Mouse (Mus musculus) G1E (cell line): ENCODE data around the gene Podn. TPM values are rescaled to one million over a fixed set of nuclear protein-coding genes. Genes with fewer than 3 reads are reported as not detected.

Source experiments
- ATAC-seq: 2 replicates; pipeline ENCODE4 v1.8.0; 2016; ENCODE audit warnings: mild to moderate bottlenecking; ENCODE audit not compliant: insufficient number of reproducible peaks, poor library complexity, low FRiP score, severe bottlenecking; ENCODE audit errors: extremely low read depth
- DNase-seq: peaks from one replicate; pipeline ENCODE4 v3.0.0; 2012; ENCODE audit warnings: low spot score
- H3K27me3 ChIP-seq: 2 replicates; pipeline ENCODE4 v1.6.1; 2012; ENCODE audit warnings: mild to moderate bottlenecking, low read length, inconsistent platforms; ENCODE audit not compliant: insufficient read depth
- H3K36me3 ChIP-seq: replicated peaks from 2 replicates; pipeline ENCODE3; 2012; ENCODE audit warnings: mild to moderate bottlenecking, inconsistent platforms
- H3K4me1 ChIP-seq: 2 replicates; pipeline ENCODE4 v1.6.1; 2012; ENCODE audit warnings: low read depth, low read length, inconsistent platforms, mixed read lengths; ENCODE audit not compliant: insufficient read depth
- H3K4me3 ChIP-seq: 2 replicates; pipeline ENCODE4 v1.5.1; 2012; ENCODE audit warnings: low read depth, mild to moderate bottlenecking, inconsistent platforms, low read length, moderate library complexity, mixed read lengths
- H3K9me3 ChIP-seq: replicated peaks from 2 replicates; pipeline ENCODE4 v1.6.1; 2012; ENCODE audit warnings: inconsistent platforms
- CTCF ChIP-seq: IDR thresholded peaks from 2 replicates; pipeline ENCODE4 v1.5.1; 2012; ENCODE audit warnings: low read depth, low read length, inconsistent platforms, mixed read lengths
- GATA1 ChIP-seq: IDR thresholded peaks from 2 replicates; pipeline ENCODE4 v1.6.1; 2012; ENCODE audit warnings: borderline replicate concordance, low read length, inconsistent platforms, mixed read lengths
- GATA2 ChIP-seq: IDR thresholded peaks from 2 replicates; pipeline ENCODE4 v1.6.1; 2012; ENCODE audit warnings: low read depth, low read length, inconsistent platforms, borderline replicate concordance
- POLR2AphosphoS5 ChIP-seq: IDR thresholded peaks from 2 replicates; pipeline ENCODE4 v1.6.1; 2012; ENCODE audit warnings: low read depth, low read length, inconsistent platforms; ENCODE audit not compliant: insufficient replicate concordance
- TAL1 ChIP-seq: conservative IDR thresholded peaks from 2 replicates; pipeline ENCODE4 v1.6.1; 2012; ENCODE audit warnings: low read depth, low read length, inconsistent platforms, mixed read lengths
- polyA plus RNA-seq: library from polyadenylated mRNA; stranded (reverse); fragments of >175 nt; gene quantifications from 2 replicates; pipeline ENCODE4 v1.2.3, GENCODE M21; 2012
- total RNA-seq, 2 experiments: library from RNA; stranded (forward) in 1 of 2; stranded (reverse) in 1 of 2; fragments of 200-1000 nt in 1 of 2; fragments of >200 nt in 1 of 2; fragmentation: Nextera tagmentation in 1 of 2; gene quantifications; 2 replicates each; pipeline ENCODE4 v1.2.3; 2014 to 2017

Podn gene
- total and polyA plus RNA-seq, 3 experiments, result not detected

DNA sequence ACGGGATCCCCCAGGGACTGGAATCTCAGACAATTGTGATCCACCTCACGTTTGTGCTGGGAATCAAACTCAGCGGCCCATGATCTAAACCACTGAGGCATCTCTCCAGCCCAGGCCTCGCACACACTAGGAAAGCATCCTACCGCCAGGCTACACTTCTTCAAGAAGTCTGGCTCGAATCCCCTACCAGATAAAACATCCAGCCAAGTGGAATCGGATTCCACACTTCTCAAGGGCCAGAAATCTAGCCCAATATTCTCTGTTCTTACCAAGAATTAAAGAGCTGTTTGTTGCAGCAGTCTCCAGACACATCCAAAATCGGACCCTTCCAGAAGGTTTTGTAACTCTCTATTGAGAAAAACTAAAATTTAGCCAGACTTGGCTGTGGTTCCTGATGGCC is 59.2 kb downstream of the Podn start:
- Histone ChIP-seq H3K4me1 (no peaks in the 10 kb centered on the region), H3K36me3 (peaks cover 8% of the 10 kb centered on the region), H3K27me3 (peaks cover 22% of the 10 kb centered on the region), H3K4me3 (no peak overlapping the region), H3K9me3 (no peaks in the 10 kb centered on the region)
- no peak for TF ChIP-seq GATA2
- TF ChIP-seq CTCF, result no peak
- TF ChIP-seq GATA1, result no peak
- TF ChIP-seq POLR2AphosphoS5, result no peak
- no peak for TF ChIP-seq TAL1
- no peak for ATAC-seq
- DNase-seq, result no peak

DNA sequence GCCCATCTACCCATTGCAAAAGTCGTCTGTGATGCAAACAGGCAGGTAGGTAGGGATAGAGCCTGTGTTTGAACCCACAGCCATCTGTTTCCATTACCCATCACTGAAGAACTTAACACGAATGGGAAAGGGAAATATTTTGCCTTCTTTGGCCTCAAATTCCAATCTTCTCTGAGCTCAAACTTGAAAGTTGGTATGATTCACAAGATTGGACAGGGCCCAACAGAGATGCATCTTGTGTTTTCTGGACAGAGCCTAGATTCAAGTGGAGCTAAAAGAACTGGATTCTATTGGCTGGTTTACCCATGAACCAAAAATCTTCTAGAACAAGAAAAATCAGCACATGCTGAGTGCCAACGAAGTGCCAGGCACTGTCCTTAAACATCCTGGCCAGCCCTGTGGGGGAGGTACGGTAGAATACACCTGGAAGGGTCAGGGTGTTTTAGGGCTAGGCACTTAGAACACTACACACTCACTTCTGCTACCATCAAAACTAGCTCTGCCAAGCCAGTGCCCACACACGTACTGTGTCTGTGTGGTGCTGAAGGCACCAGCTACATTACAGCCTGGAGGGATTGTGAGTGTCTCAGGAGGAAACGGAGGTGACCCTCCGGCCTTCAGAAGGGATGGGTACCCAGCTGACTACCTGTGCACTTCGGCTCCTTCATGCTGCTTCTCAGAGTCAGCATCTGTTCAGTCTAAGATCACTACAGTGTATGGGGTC is 63.0 kb downstream of the Podn start:
- no peak for TF ChIP-seq GATA2
- no peak for TF ChIP-seq GATA1
- no peak for TF ChIP-seq POLR2AphosphoS5
- no peak for TF ChIP-seq TAL1
- TF ChIP-seq CTCF, result no peak
- peaks cover 40% of the 10 kb centered on the region for H3K27me3 ChIP-seq

DNA sequence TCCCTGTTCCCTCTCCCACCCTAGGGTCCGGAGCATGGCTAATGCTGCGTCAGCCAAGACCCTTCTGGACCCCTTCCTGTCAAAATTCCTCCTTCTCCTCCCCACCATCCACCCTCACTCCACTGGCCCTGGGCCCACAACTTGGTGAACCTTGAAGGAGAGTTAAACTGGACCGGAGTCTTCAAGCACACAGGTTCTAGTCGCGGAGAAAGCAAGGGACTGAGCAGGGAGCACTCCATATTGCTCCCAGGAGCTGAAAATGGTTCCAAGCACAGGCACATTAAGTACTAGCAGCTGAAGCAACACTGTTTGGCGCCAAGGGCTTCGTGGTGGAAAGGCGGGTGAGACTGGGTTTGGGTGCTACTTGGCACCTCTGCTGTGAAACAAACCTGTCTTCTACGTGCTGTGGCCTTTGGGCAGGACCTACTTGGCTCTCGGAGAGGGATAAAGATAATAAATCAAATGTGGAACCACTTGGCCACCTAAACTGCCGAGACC is 63.8 kb downstream of the Podn start:
- ATAC-seq, result no peak
- Histone ChIP-seq H3K36me3 (no peaks in the 10 kb centered on the region), H3K9me3 (no peaks in the 10 kb centered on the region), H3K4me3 (no peak overlapping the region), H3K27me3 (peaks cover 45% of the 10 kb centered on the region), H3K4me1 (no peaks in the 10 kb centered on the region; the same call in 1 of the 2 replicates)
- DNase-seq, result no peak
- TF ChIP-seq CTCF (no peak), GATA1 (no peak), GATA2 (no peak), TAL1 (no peak), POLR2AphosphoS5 (no peak)

More for the DNA sequence above, 63.0 kb downstream of the Podn start:
- ATAC-seq (no peak), DNase-seq (no peak)
- Histone ChIP-seq H3K36me3 (no peaks in the 10 kb centered on the region), H3K9me3 (no peaks in the 10 kb centered on the region), H3K4me3 (no peak overlapping the region), H3K4me1 (no peaks in the 10 kb centered on the region; the same call in 1 of the 2 replicates)

DNA sequence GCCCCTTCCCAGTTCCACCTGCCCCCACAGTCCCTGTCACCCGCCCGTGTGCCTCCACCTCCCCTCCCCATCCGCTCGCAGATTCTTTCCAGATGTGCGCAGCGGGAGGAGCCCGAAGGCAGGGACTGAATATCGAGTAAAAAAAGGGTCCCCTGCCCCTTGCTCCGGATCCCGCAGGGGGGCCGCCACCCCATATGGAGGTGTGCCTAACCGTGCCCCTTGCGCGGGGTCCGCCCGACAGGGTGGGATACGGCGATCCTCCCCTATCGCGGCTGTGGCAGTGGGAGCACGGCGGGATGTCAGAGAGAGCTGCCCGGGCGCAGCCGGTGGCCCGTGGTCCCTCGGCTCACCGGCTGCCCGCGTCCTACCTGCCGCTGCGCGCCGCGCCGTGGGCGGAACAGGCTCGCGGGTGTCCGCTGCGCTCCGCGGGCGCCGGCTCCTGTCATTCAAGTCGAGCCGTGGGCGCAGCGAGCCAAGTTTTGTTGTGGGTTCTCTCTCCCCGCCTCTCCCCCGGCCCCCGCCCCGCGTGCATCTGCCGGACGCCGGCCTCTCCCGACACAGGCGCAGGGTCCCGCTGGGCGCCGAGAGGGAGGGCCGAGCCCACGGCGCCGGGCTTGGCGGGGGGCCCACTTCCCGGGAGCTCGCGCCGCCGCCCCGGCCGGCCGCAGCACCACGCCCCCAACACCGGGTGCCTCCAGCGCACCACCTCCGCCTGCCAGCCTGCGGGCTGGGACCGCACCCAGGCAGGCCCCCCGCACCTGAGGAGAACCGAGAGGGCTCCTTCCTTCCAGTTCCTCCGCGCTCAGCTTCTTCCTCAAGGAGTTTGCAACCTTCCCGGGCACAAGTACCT is 64.5 kb downstream of the Podn start:
- H3K27me3 ChIP-seq, result peaks cover 50% of the 10 kb centered on the region
- no peak for ATAC-seq
- no peaks in the 10 kb centered on the region for H3K9me3 ChIP-seq
- no peaks in the 10 kb centered on the region for H3K36me3 ChIP-seq
- no peak for TF ChIP-seq CTCF
- TF ChIP-seq TAL1, result no peak
- TF ChIP-seq GATA2, result no peak
- no peak for TF ChIP-seq POLR2AphosphoS5
- no peak for TF ChIP-seq GATA1
- no peaks in the 10 kb centered on the region; the same call in 1 of the 2 replicates for H3K4me1 ChIP-seq
- H3K4me3 ChIP-seq, result no peak overlapping the region
- no peak for DNase-seq

DNA sequence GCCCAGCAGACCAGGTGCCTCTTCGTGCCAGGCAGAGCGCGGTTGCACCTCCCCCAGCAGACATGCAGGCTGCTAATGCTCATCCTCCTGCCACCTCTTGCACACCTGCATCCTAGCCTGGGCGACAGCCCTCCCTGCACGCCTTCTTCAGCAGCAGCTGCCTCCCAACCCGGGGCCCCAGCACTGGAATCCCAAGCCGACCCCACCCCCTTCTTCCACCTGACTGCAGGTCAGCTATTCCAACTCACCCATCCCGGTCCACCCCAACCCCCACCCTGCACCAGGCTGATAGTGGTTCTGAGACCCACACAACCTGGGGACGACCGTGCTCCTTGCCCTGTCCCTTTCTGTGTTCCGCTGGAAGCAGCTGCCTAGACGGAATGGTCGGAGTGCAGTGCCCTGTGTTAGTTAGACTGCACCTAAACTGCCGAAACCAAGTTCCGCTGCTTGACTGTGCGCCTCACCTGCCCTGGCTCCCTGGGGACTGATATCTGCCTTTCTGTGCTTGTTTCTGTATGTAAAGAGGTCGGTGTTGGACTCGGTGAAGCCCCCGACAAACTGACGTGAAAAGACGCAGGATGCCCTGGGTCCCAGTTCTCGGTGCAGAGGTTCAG is 65.2 kb downstream of the Podn start:
- ATAC-seq (no peak), DNase-seq (no peak)
- Histone ChIP-seq H3K27me3 (peaks cover 50% of the 10 kb centered on the region), H3K9me3 (no peaks in the 10 kb centered on the region), H3K4me3 (no peak overlapping the region), H3K36me3 (no peaks in the 10 kb centered on the region), H3K4me1 (no peaks in the 10 kb centered on the region; the same call in 1 of the 2 replicates)
- TF ChIP-seq GATA2 (no peak), GATA1 (no peak), TAL1 (no peak), CTCF (no peak), POLR2AphosphoS5 (no peak)

DNA sequence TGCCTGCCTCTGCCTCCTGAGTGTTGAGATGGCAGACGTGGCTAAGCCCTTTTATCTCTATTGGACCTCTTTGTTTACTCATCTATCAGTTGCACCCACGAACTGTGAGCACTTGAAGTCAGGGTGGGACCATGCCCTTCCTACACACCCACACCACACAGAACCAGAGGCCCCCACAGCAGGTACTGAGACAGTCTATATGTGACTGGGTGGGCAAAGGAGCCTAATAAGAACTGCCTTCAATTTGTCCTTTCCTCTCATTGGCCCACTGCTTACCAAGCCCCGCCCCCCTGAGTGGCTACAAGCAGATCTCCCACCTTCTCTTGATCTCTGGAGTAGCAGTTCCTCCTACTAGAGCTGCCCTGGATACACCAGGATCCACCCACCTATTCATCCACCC is 70.1 kb downstream of the Podn start:
- no peak for DNase-seq
- peaks cover 6% of the 10 kb centered on the region for H3K4me1 ChIP-seq
- H3K4me3 ChIP-seq, result no peak overlapping the region

More for the DNA sequence above, 70.1 kb downstream of the Podn start:
- TF ChIP-seq GATA1 (no peak), TAL1 (no peak), CTCF (no peak)
- peaks cover 34% of the 10 kb centered on the region for H3K27me3 ChIP-seq
- H3K9me3 ChIP-seq, result no peaks in the 10 kb centered on the region
- ATAC-seq, result no peak
- no peaks in the 10 kb centered on the region for H3K36me3 ChIP-seq
